Mouse (Mus musculus) cerebellum, adult 2 months (tissue): Measurements from ENCODE around the gene Serpinh1.

Experiments
- CTCF ChIP-seq: fragments of 200-500 bp; IDR thresholded peaks from 2 replicates; pipeline ENCODE4 v1.5.1; 2011; ENCODE audit warnings: low read depth, mild to moderate bottlenecking, control low read depth, low read length, moderate library complexity, borderline replicate concordance; ENCODE audit not compliant: insufficient read depth
- POLR2A ChIP-seq: fragments of 200-500 bp; IDR thresholded peaks from 2 replicates; pipeline ENCODE4 v1.6.1; 2011; ENCODE audit warnings: low read length, control low read depth, borderline replicate concordance; ENCODE audit not compliant: insufficient read depth

DNA sequence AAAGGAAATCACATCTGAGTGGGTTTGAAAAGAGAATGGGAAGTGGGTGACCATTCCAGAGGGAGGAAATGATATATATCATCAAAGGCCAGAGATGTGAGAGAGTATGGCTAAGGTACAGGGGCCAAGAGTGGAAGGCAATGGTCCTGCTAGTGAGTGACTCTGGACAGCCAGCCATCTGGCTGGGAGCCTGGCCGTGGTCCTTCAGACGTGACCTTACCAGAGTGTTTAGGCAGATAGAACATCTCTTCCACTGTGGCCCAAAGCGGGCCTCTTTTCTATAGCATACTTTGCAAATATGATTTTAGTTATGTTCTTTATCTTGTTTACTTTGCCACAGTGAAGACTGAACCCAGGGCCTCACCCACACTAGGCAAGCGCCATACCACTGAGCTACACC is 47.4 kb downstream of the Serpinh1 start:
- TF ChIP-seq POLR2A (no peak), CTCF (no peak)
